ENCODE assay signal across 20 mouse cellular contexts in genomic region chr9:32019786-32020185, GRCm38 (mm10).
"Had no signal": no experiment of that assay in that cellular context is flagged by ENCODE, and none has a peak within 500 bp of the region (broad histone marks: within the 10 kb centered on the region; RNA-seq: fewer than 3 reads in every experiment).

No protein-coding gene starts in this region.

- H3K9me3 ChIP-seq: liver, embryonic 15.5 days; lung, embryonic 15.5 days; midbrain, embryonic 10.5 days; midbrain, embryonic 12.5 days; neural tube, embryonic 13.5 days; neural tube, embryonic 15.5 days; stomach, embryonic 15.5 days had no signal

- H3K4me2 ChIP-seq: liver, embryonic 15.5 days; lung, embryonic 15.5 days; midbrain, embryonic 12.5 days; neural tube, embryonic 13.5 days; neural tube, embryonic 15.5 days; stomach, embryonic 15.5 days had no signal

- H3K4me3 ChIP-seq: liver, embryonic 15.5 days; lung, embryonic 15.5 days; midbrain, embryonic 10.5 days; midbrain, embryonic 12.5 days; myocyte; neural tube, embryonic 13.5 days; neural tube, embryonic 15.5 days; stomach, embryonic 15.5 days had no signal

- H3K9ac ChIP-seq: liver, embryonic 15.5 days; liver, postnatal 0 days; lung, embryonic 15.5 days; midbrain, embryonic 12.5 days; neural tube, embryonic 13.5 days; neural tube, embryonic 15.5 days; stomach, embryonic 15.5 days had no signal

- DNase-seq: liver, postnatal 0 days; lung, adult 2 months; lung, postnatal 14 days; lung, postnatal 36 days; midbrain, embryonic 14.5 days; right cerebral cortex, postnatal 14 days; thymus, adult 2 months; thymus, postnatal 25 days; thymus, postnatal 4 days had no signal

- H3K27ac ChIP-seq: liver, embryonic 15.5 days; lung, embryonic 15.5 days; midbrain, embryonic 10.5 days; midbrain, embryonic 12.5 days; neural tube, embryonic 13.5 days; neural tube, embryonic 15.5 days; stomach, embryonic 15.5 days; stomach, postnatal 0 days had no signal

- H3K36me3 ChIP-seq: liver, embryonic 15.5 days; lung, embryonic 15.5 days; midbrain, embryonic 10.5 days; midbrain, embryonic 12.5 days; neural tube, embryonic 13.5 days; neural tube, embryonic 15.5 days; stomach, embryonic 15.5 days had no signal

- H3K27me3 ChIP-seq: liver, embryonic 15.5 days; lung, embryonic 15.5 days; midbrain, embryonic 12.5 days; neural tube, embryonic 13.5 days; neural tube, embryonic 15.5 days; stomach, embryonic 15.5 days had no signal

- ATAC-seq: liver, postnatal 0 days; lung, postnatal 0 days; midbrain, embryonic 16.5 days had no signal
